Mouse (Mus musculus) midbrain, embryonic 11.5 days (tissue): ENCODE measurements around the gene Dlx6. TPM values are rescaled to one million over a fixed set of nuclear protein-coding genes. Genes with fewer than 3 reads are reported as not detected.

Experiments used
- ATAC-seq: fragments of 200-750 bp; cut with Nextera tagmentation; 2 replicates; pipeline ENCODE4 v1.8.0; 2017; ENCODE audit warnings: moderate TSS enrichment, moderate library complexity; ENCODE audit not compliant: low FRiP score
- DNase-seq: peaks from one replicate; pipeline ENCODE4 v3.0.0; 2015; ENCODE audit warnings: low spot score; ENCODE audit errors: missing footprints
- H3K27ac ChIP-seq: fragments of 300-500 bp; sonication (generic); 2 replicates; pipeline ENCODE4 v1.5.1; 2014; ENCODE audit warnings: low read depth, low read length
- H3K27me3 ChIP-seq: fragments of 300-500 bp; sonication (generic); 2 replicates; pipeline ENCODE4 v1.6.1; 2014; ENCODE audit warnings: mild to moderate bottlenecking, low read length, moderate library complexity, mixed read lengths; ENCODE audit not compliant: control insufficient read depth, insufficient read depth
- H3K36me3 ChIP-seq: fragments of 300-500 bp; sonication (generic); 2 replicates; pipeline ENCODE4 v1.6.1; 2014; ENCODE audit warnings: mild to moderate bottlenecking, low read length, moderate library complexity, mixed read lengths; ENCODE audit not compliant: control insufficient read depth, insufficient read depth
- H3K4me1 ChIP-seq: fragments of 300-500 bp; sonication (generic); 2 replicates; pipeline ENCODE4 v1.6.1; 2014; ENCODE audit warnings: low read length; ENCODE audit not compliant: control insufficient read depth, insufficient read depth
- H3K4me2 ChIP-seq: fragments of 300-500 bp; sonication (generic); 2 replicates; pipeline ENCODE4 v1.6.1; 2014; ENCODE audit warnings: mild to moderate bottlenecking, moderate library complexity
- H3K4me3 ChIP-seq: fragments of 300-500 bp; sonication (generic); 2 replicates; pipeline ENCODE4 v1.5.1; 2014; ENCODE audit warnings: low read depth, low read length
- H3K9ac ChIP-seq: fragments of 300-500 bp; sonication (generic); 2 replicates; pipeline ENCODE4 v1.6.1; 2014; ENCODE audit warnings: low read length
- H3K9me3 ChIP-seq: fragments of 300-500 bp; sonication (generic); 2 replicates; pipeline ENCODE4 v1.6.1; 2016; ENCODE audit warnings: low read length; ENCODE audit not compliant: control insufficient read depth
- WGBS: fragments of 180-500 bp; shearing (Covaris S2); extraction: QIAGEN DNeasy Blood & Tissue Kit; methylation state at CpG from one replicate; pipeline ENCODE4 v1.1.7; 2014; 5-methylcytosine and 5-hydroxymethylcytosine counted together
- polyA plus RNA-seq: library from polyadenylated mRNA; unstranded; fragments of >200 nt; fragmentation: Nextera tagmentation; extraction: Ambion mirVana; gene quantifications from 2 replicates; pipeline ENCODE4 v1.2.1, GENCODE M21; 2014

The Dlx6 gene
- polyA plus RNA-seq, 1 experiment from 2014 or later: 0.33 TPM

DNA sequence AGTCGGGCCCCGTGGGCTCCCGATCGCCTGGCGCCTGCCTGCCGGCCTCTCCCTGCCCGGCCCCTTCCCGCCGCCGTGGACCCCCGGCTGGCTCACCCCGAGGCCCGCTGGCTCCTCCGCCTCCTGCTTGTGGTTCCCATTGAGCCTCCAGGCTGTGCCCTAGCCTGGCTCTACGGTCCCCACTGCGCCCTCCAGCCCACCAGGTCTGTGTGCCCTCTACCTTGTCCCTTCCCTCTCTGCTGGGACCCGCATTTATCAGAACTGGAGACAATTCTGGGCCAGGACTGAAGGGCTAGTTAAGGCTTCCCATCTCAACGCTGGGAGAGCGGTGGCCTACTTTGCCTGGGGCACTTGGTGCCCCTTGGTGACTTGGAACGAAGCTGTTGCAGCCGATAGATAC, 821 bp downstream of the Dlx6 start:
- Histone ChIP-seq H3K9me3 (no peaks in the 10 kb centered on the region), H3K4me1 (peaks cover 9% of the 10 kb centered on the region), H3K27me3 (peaks cover 92% of the 10 kb centered on the region), H3K27ac (no peak overlapping the region), H3K9ac (peak overlapping the region; percentile 34; the same call in 1 of the 2 replicates), H3K4me2 (peak overlapping the region; percentile 56), H3K4me3 (peak overlapping the region; percentile 34), H3K36me3 (no peaks in the 10 kb centered on the region)
- DNase-seq: peak; percentile 96
- peak; percentile 25 for ATAC-seq
- WGBS: under 1% methylated on average over 21 of the region's 21 CpGs

DNA sequence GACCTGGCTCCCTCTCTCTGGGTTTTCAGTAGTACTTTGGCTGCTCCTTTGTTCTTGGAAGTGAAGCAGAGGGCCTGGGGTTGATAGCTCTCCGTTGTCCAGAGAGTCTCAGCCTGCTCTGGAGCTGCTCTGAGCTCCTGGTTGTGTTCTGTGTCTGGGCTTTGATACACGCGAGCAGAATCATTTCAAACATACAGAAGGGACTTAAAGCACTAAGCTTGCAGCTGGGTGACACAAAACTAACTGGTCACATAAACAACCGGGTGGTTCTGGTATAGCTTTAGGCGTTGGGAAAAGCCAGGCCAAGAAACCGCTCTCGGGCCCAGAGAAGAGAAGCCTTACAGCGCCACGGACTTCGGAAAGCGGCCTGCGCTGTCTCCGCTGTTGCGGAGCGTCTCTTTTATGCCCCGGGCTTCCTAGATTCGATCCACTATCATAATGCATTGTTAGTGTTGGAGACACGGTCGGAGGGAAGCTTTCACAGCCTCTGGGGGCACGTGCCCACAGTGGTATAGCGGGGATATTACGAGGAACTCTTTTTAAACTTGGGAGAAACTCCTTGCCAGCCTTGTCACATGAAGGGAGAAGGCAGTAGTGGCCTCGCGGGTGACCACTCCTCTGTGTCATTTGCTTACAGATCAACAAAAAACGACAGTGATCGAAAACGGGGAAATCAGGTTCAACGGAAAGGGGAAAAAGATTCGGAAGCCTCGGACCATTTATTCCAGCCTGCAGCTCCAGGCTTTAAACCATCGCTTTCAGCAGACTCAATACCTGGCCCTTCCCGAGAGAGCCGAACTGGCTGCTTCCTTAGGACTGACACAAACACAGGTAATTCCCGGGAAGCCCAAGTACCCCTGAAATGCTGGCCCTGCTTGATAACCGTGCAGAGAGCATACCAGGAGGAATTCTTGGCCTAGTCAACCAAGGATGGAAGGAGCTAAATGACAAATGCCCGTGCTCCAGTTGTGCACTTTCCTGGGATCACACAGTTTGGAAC, 1.6 kb downstream of the Dlx6 start:
- DNase-seq (peak; percentile 97), ATAC-seq (no peak)
- no peaks in the 10 kb centered on the region for H3K36me3 ChIP-seq
- no peaks in the 10 kb centered on the region for H3K9me3 ChIP-seq
- H3K27me3 ChIP-seq: peaks cover 92% of the 10 kb centered on the region
- H3K4me2 ChIP-seq: no peak overlapping the region
- H3K27ac ChIP-seq: no peak overlapping the region
- peak overlapping the region; percentile 5; the same call in 1 of the 2 replicates for H3K9ac ChIP-seq
- 1% methylated on average over 36 of the region's 36 CpGs for WGBS
- peak overlapping the region; percentile 34; the same call in 1 of the 2 replicates for H3K4me3 ChIP-seq
- H3K4me1 ChIP-seq: peaks cover 7% of the 10 kb centered on the region

DNA sequence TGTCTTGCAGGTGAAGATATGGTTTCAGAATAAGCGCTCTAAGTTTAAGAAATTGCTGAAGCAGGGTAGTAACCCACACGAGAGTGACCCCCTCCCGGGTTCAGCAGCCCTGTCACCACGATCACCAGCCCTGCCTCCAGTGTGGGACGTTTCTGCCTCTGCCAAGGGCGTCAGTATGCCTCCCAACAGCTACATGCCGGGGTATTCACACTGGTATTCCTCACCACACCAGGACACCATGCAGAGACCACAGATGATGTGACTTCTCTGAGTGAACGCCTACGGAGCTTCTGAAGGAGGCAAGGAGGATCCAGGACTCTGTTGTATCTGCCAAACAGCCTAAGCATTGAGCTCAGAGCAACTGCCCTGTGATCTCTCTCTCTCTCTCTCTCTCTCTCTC, 3.9 kb downstream of the Dlx6 start:
- 0% methylated on average over 9 of the region's 9 CpGs for WGBS
- DNase-seq: peak; percentile 93
- peaks cover 6% of the 10 kb centered on the region; the same call in 1 of the 2 replicates for H3K4me1 ChIP-seq
- no peaks in the 10 kb centered on the region for H3K9me3 ChIP-seq
- no peak overlapping the region for H3K9ac ChIP-seq
- H3K27ac ChIP-seq: no peak overlapping the region
- H3K36me3 ChIP-seq: no peaks in the 10 kb centered on the region
- H3K4me3 ChIP-seq: no peak overlapping the region
- peaks cover 95% of the 10 kb centered on the region for H3K27me3 ChIP-seq
- H3K4me2 ChIP-seq: no peak overlapping the region
- ATAC-seq: no peak

GRCm38 (mm10) chr6:6869041-6869685, 6.0 kb downstream of the Dlx6 start:
- Histone ChIP-seq H3K27ac (no peak overlapping the region), H3K27me3 (peaks cover 95% of the 10 kb centered on the region), H3K4me3 (no peak overlapping the region), H3K36me3 (no peaks in the 10 kb centered on the region), H3K9ac (no peak overlapping the region), H3K4me1 (no peaks in the 10 kb centered on the region), H3K4me2 (no peak overlapping the region), H3K9me3 (no peaks in the 10 kb centered on the region)
- DNase-seq (peak; percentile 93), ATAC-seq (no peak)
- 2% methylated on average over 13 of the region's 13 CpGs for WGBS

DNA sequence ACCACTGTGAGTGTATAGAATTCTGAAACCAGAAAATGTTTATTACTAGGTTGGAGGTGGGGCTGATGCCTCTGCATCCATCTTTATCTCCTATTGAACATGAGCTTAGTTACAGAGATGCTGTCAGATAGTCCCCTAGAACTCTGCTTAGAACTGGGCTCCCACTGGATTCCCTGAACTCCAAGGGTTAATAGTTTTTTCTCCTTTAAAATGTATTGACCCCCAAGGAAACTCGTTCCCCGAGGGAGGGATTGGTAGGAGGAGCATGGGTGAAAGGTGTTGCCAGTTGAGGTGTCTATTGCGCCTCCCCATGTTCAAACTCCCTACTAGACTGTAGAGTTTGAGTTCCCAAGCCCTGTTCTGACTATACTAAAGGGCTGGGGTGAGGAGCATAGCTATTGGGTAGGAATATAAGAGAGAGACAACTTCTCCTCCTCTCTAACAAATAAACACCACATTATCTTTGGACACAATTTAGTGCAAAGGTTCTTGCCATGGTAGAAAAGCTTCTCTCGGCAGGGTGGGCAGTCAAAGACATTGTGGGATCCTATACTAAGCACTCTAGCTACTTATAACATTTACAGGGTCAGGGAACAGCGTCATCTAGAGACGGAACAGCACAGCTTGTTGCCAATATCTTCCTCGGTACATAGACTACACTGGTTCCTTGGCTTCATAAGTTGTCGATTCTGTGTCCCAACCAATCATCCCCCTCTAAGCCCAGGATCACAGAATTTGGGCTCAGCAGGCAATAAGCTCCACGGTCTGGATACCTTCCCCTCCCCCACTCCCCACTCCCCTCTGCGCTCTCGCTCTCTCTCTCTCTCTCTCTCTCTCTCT, 7.0 kb downstream of the Dlx6 start:
- H3K4me1 ChIP-seq: no peaks in the 10 kb centered on the region
- WGBS: 0% methylated on average over 11 of the region's 11 CpGs
- H3K4me2 ChIP-seq: no peak overlapping the region
- no peak; the same call in 1 of the 2 replicates for ATAC-seq
- no peak overlapping the region for H3K27ac ChIP-seq
- H3K27me3 ChIP-seq: peaks cover 93% of the 10 kb centered on the region
- H3K4me3 ChIP-seq: no peak overlapping the region
- H3K9me3 ChIP-seq: no peaks in the 10 kb centered on the region
- H3K36me3 ChIP-seq: no peaks in the 10 kb centered on the region
- DNase-seq: peak; percentile 92
- no peak overlapping the region for H3K9ac ChIP-seq

DNA sequence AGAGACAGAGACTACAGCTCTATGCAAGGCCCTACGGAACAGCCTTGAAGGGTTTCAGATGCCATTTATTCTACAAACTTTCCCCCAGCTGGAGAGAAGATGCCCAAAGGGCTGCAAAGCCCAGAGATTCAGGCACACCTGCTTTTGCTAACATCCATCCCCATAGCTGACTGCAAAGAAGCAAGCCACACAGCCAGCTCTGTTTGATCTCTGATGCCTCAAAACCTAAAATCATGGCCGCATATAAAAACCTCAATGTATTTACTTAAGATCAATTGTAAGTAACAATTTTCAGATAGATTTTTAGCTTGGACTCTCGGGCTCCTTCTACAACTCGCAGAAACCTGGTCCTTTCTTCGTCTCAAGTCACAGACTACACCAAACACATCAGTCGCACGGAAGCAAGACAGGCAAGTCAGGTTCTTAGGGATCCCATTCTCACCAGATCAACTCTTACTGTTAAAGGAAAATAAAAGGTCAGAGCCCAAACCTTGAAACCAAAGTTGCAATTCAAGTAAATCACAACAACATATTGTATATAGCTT, 7.8 kb downstream of the Dlx6 start:
- ATAC-seq: no peak
- no peaks in the 10 kb centered on the region for H3K9me3 ChIP-seq
- H3K9ac ChIP-seq: no peak overlapping the region
- DNase-seq: peak; percentile 90
- no peak overlapping the region for H3K4me2 ChIP-seq
- no peaks in the 10 kb centered on the region for H3K36me3 ChIP-seq
- no peak overlapping the region for H3K4me3 ChIP-seq
- H3K4me1 ChIP-seq: no peaks in the 10 kb centered on the region
- peaks cover 93% of the 10 kb centered on the region for H3K27me3 ChIP-seq
- WGBS: under 1% methylated on average over 7 of the region's 7 CpGs
- no peak overlapping the region for H3K27ac ChIP-seq

GRCm38 (mm10) chr6:6871692-6872091, 8.6 kb downstream of the Dlx6 start:
- no peaks in the 10 kb centered on the region for H3K9me3 ChIP-seq
- H3K4me2 ChIP-seq: no peak overlapping the region
- H3K4me3 ChIP-seq: no peak overlapping the region
- no peaks in the 10 kb centered on the region for H3K4me1 ChIP-seq
- no peaks in the 10 kb centered on the region for H3K36me3 ChIP-seq
- no peak for DNase-seq
- H3K9ac ChIP-seq: no peak overlapping the region
- WGBS: 5% methylated on average over 5 of the region's 5 CpGs
- H3K27me3 ChIP-seq: peaks cover 94% of the 10 kb centered on the region
- no peak for ATAC-seq
- no peak overlapping the region for H3K27ac ChIP-seq

GRCm38 (mm10) chr6:6872873-6873272, 9.7 kb downstream of the Dlx6 start:
- DNase-seq: peak; percentile 91

More at GRCm38 (mm10) chr6:6872873-6873272, 9.7 kb downstream of the Dlx6 start:
- Histone ChIP-seq H3K36me3 (no peaks in the 10 kb centered on the region), H3K4me2 (no peak overlapping the region), H3K9me3 (no peaks in the 10 kb centered on the region), H3K27me3 (peaks cover 95% of the 10 kb centered on the region), H3K27ac (no peak overlapping the region), H3K9ac (no peak overlapping the region), H3K4me1 (no peaks in the 10 kb centered on the region), H3K4me3 (no peak overlapping the region)
- WGBS: 0% methylated on average over 5 of the region's 5 CpGs
- ATAC-seq: no peak
